Mouse (Mus musculus) brain, adult 10 weeks (tissue): ENCODE results near the gene 4932438H23Rik. TPM values are rescaled to one million over a fixed set of nuclear protein-coding genes. Genes with fewer than 3 reads are reported as not detected.

ENCODE experiments used
- polyA plus RNA-seq: library from polyadenylated mRNA; stranded (reverse); fragments of 350-450 nt; fragmentation: Illumina TruSeq; extraction: RNeasy Lipid Tissue Mini Kit (QIAGEN cat#74804); gene quantifications from one replicate; pipeline ENCODE4 v1.2.3, GENCODE M21; 2015; ENCODE audit warnings: low read depth, low replicate concordance

The 4932438H23Rik gene
- 1.7 TPM for polyA plus RNA-seq

DNA sequence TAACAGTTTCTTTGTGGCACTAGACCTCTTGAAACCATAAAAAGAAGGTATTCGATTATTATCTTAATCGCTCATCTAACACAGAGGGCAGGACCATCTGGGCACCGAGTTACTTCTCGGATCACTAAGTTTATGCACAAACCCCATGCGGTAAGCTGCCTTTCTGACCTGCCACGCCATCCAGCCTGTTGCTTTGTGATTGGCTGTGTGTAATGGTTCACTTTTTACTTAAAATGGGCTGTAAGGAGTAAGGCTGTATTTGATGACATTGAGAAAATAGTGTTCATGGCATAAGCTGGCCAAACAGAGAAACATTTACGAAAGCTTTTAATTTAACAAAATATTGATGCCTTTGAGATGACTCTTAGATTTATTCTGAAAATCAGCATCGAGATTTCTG lies at the start of gene 4932438H23Rik:
Gene 4932438H23Rik, minus strand, starts transcription at position 101 of the 400 bp plus-strand sequence.

GRCm38 (mm10) chr16:91044270-91045182 lies 50.4 kb downstream of the 4932438H23Rik start, which contains the start of gene Paxbp1:
Paxbp1 (minus strand) TSS chr16:91044543.

GRCm38 (mm10) chr16:91011021-91011683 lies 83.8 kb downstream of the 4932438H23Rik start, which contains the start of gene Synj1:
Synj1 (minus strand) TSS chr16:91011308.

Other genes with a start within 250 kb of the 4932438H23Rik start
- 53.7 TPM for gene Cfap298, start 160.0 kb downstream of the 4932438H23Rik start, polyA plus RNA-seq
- 217 TPM for gene Synj1, start 83.8 kb downstream of the 4932438H23Rik start, polyA plus RNA-seq
- 49.5 TPM for gene Paxbp1, start 50.6 kb downstream of the 4932438H23Rik start, polyA plus RNA-seq
- gene Olig2, start 130.3 kb upstream of the 4932438H23Rik start, polyA plus RNA-seq, result 24.7 TPM
- 109 TPM for gene Olig1, start 174.7 kb upstream of the 4932438H23Rik start, polyA plus RNA-seq